Mouse (Mus musculus) thymus, adult 2 months (tissue): ENCODE results near the gene Gpc6.

Experiments used
- CTCF ChIP-seq: fragments of 200-500 bp; IDR thresholded peaks from 2 replicates; pipeline ENCODE4 v1.5.1; 2012; ENCODE audit warnings: mild to moderate bottlenecking, control low read depth, low read length, moderate library complexity, borderline replicate concordance; ENCODE audit not compliant: control insufficient read depth, poor library complexity, insufficient read depth; ENCODE audit errors: extremely low read depth
- POLR2A ChIP-seq: fragments of 200-500 bp; IDR thresholded peaks from 2 replicates; pipeline ENCODE4 v1.6.1; 2012; ENCODE audit warnings: mild to moderate bottlenecking, low read length, control low read depth, moderate library complexity; ENCODE audit not compliant: control insufficient read depth, poor library complexity, insufficient read depth; ENCODE audit errors: extremely low read depth

DNA sequence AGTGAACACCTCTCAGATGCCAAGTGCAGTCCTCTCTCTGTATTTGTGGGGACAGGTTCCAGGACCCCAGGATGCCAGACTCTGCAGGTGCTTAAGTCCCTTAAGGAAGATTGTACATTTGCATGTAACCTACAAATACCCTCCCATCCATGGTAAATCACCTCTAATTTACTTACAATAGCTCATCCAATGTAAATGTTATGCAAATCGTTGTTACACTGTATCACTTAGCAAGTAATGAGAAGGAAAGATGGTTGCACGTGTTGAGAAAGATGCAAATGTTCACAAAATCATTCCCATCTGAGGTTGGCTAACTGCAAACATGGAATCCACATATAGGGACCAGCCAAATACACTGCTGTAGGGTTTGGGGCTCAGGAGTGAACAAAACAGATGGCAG, 927.7 kb downstream of the Gpc6 start:
- no peak for TF ChIP-seq CTCF
- no peak for TF ChIP-seq POLR2A
